Mouse (Mus musculus): ENCODE results near the gene Zfpl1. TPM values are rescaled to one million over a fixed set of nuclear protein-coding genes. Genes with fewer than 3 reads are reported as not detected.

Gene Zfpl1
- total RNA-seq, 2 experiments from 2014 or later = 18.5 to 20.1 TPM

Small RNA genes lying within 50 kb of the gene (microRNA-seq; reads per million reads assigned to microRNA genes)
- 0.64 to 0.75 reads per million in 2 experiments for gene Mir6988

Other genes starting within 250 kb of the Zfpl1 start
- 10 to 100 TPM in 1 of 2 experiments, 1 to 10 TPM in 1; 7.4 to 10.3 TPM for gene Frmd8, start 209.7 kb downstream of the Zfpl1 start, total RNA-seq (2021)
- gene Slc25a45, start 207.1 kb downstream of the Zfpl1 start, total RNA-seq (2021) = 1 to 10 TPM; 2.6 to 3.5 TPM
- gene Tigd3, start 190.8 kb downstream of the Zfpl1 start, total RNA-seq (2021) = under 1 TPM; 0.82 to 0.95 TPM
- 10 to 100 TPM; 86.8 to 90.9 TPM for gene Dpf2, start 171.9 kb downstream of the Zfpl1 start, total RNA-seq (2021)
- gene Cdc42ep2, start 160.1 kb downstream of the Zfpl1 start, total RNA-seq (2021) = 10 to 100 TPM; 16.6 to 20.9 TPM
- gene Pola2, start 120.8 kb downstream of the Zfpl1 start, total RNA-seq (2021) = 10 to 100 TPM; 13.7 to 18.7 TPM
- not detected for gene Slc22a20, start 98.8 kb downstream of the Zfpl1 start, total RNA-seq (2021)
- 10 to 100 TPM; 78.1 to 83.8 TPM for gene Capn1, start 69.1 kb downstream of the Zfpl1 start, total RNA-seq (2021)
- gene Syvn1, start 38.4 kb downstream of the Zfpl1 start, total RNA-seq (2021) = 10 to 100 TPM; 18.4 to 22.1 TPM
- 10 to 100 TPM; 34.1 to 36.3 TPM for gene Mrpl49, start 27.2 kb downstream of the Zfpl1 start, total RNA-seq (2021)
- 100 to 1,000 TPM; 669 to 708 TPM for gene Fau, start 27.1 kb downstream of the Zfpl1 start, total RNA-seq (2021)
- 10 to 100 TPM; 10.6 to 11.0 TPM for gene Znhit2, start 23.8 kb downstream of the Zfpl1 start, total RNA-seq (2021)
- gene Tm7sf2, start 16.6 kb downstream of the Zfpl1 start, total RNA-seq (2021) = 1 to 10 TPM; 4.7 to 5.8 TPM
- gene Vps51, start 7.7 kb downstream of the Zfpl1 start, total RNA-seq (2021) = 10 to 100 TPM; 23.1 to 29.4 TPM
- not detected for gene Tmem262, start 4.9 kb downstream of the Zfpl1 start, total RNA-seq (2021)
- gene Gm28374, start 2.7 kb downstream of the Zfpl1 start, total RNA-seq (2021) = not detected
- 1 to 10 TPM; 3.5 to 4.1 TPM for gene Cdca5, start within 50 bp of the Zfpl1 start, total RNA-seq (2021)
- gene AC131692.1, start 9.5 kb upstream of the Zfpl1 start, total RNA-seq (2021) = under 1 TPM in 1 of 2 experiments, not detected in 1; 0.59 TPM
- gene Naaladl1, start 20.8 kb upstream of the Zfpl1 start, total RNA-seq (2021) = under 1 TPM in 1 of 2 experiments, not detected in 1; 0.09 TPM
- gene Sac3d1, start 33.7 kb upstream of the Zfpl1 start, total RNA-seq (2021) = 10 to 100 TPM; 12.4 to 13.9 TPM
- 10 to 100 TPM; 12.0 to 14.6 TPM for gene Snx15, start 43.3 kb upstream of the Zfpl1 start, total RNA-seq (2021)
- gene Batf2, start 56.0 kb upstream of the Zfpl1 start, total RNA-seq (2021) = under 1 TPM; 0.23 to 0.41 TPM
- gene Arl2, start 56.6 kb upstream of the Zfpl1 start, total RNA-seq (2021) = 10 to 100 TPM; 56.4 to 65.4 TPM
- not detected for gene Majin, start 99.4 kb upstream of the Zfpl1 start, total RNA-seq (2021)
- not detected for gene Gpha2, start 141.4 kb upstream of the Zfpl1 start, total RNA-seq (2021)
- gene Ppp2r5b, start 150.9 kb upstream of the Zfpl1 start, total RNA-seq (2021) = 10 to 100 TPM; 24.3 to 25.4 TPM
- gene Atg2a, start 156.7 kb upstream of the Zfpl1 start, total RNA-seq (2021) = 10 to 100 TPM; 13.2 to 15.0 TPM
- 10 to 100 TPM; 54.0 to 64.8 TPM for gene Ehd1, start 191.8 kb upstream of the Zfpl1 start, total RNA-seq (2021)
- 1 to 10 TPM; 4.2 to 4.5 TPM for gene Cdc42bpg, start 221.5 kb upstream of the Zfpl1 start, total RNA-seq (2021)

All from gastrocnemius, postnatal 10 days (tissue).